Mouse (Mus musculus) gonadal fat pad, adult 2 months (tissue): Measurements from ENCODE around the gene Tmem217. TPM values are rescaled to one million over a fixed set of nuclear protein-coding genes. Genes with fewer than 3 reads are reported as not detected.

Experiments used
- DNase-seq: peaks from one replicate; pipeline ENCODE4 v3.0.0-alpha.2; 2012; ENCODE audit warnings: low read depth
- polyA plus RNA-seq: library from polyadenylated mRNA; depleted of rRNA; stranded (reverse); fragments of >200 nt; gene quantifications from 2 replicates; pipeline ENCODE4 v1.2.3, GENCODE M21; 2012; rRNA removed

The Tmem217 gene
- 0.81 and 1.6 TPM in 2 replicates for polyA plus RNA-seq

DNA sequence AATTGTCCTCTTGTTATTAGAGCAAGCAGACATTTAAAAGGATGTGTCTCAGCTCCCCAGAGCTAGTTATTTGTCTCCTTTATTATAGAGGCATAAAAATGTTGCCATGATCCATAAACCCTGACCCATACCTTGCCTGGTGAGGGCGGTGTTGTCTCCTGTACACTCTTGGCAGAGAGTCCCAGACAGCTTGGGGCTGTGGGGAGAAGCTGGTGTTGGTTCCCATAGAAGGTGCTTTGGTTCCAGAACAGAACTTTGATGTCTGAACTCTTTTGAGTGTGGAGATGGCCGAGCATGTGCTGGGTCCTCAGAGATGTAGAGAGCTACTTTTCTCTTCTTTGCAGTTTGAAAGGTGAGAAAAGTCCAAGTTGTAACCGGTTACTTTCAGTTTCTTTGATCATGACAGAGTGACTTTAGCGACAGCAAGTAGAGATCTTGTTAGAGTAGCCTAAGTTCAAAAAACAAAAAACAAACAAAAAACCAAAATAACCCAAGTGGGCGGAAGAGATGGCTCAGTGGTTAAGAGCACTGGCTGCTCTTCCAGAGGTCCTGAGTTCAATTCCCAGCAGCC, at the start of gene Tmem217:
Gene Tmem217 (minus strand): TSS at position 224 of the 571 bp plus-strand sequence.
- no peak for DNase-seq

DNA sequence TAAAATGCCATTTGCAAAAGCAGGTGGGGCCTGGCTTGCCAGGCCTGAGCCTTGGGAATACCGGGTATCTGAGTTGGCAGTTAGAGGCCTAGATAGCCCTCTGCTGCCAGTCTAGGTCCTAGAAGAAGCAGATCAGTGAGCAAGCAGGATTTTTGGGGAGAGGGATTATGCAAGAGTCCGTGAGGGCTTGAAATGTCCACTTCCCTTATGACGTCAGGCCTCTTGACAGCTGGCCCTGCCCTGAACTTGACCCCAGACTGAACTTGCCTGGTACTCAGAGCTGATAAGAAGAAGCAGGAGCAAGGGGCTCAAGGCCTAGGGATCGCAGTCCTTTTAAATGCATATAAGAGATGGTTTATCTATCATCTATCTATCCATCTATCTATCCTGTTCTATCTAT, 49.2 kb upstream of the Tmem217 start:
- DNase-seq = no peak

DNA sequence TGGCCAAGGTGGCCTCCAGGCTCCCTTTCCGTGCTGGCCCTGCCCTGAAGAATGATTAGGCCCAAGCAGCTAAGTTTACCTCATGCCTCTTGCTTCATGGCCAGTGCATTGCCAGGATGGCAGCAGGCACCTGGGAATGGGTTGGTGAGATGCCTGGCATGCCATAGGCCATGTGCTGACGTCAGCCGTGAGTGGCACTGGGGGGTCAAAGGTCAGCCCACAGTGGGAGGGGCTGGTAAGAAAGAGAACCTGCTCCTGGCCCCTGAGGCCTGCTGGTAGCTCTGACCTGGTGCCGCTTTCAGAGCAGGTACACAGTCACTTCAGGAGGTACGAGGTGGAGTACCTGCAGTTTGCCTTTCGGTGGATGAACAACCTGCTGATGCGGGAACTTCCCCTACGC, 47.4 kb upstream of the Tmem217 start:
- no peak for DNase-seq

DNA sequence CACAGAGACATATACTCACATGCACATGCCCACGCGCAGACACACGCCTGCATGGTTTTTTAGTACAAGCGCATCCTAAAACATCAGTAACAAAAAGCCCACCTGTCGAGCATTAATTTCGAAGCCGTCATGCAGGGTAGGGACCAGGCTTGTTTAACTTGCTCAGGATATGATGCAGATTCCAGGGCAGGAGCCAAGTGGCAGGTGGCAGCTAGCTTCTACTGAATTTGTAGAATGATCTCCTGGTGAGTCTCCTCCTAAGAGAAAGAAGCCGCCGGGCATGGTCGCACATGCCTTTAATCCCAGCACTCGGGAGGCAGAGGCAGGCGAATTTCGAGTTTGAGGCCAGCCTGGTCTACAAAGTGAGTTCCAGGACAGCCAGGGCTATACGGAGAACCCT, 46.9 kb upstream of the Tmem217 start:
- no peak for DNase-seq

DNA sequence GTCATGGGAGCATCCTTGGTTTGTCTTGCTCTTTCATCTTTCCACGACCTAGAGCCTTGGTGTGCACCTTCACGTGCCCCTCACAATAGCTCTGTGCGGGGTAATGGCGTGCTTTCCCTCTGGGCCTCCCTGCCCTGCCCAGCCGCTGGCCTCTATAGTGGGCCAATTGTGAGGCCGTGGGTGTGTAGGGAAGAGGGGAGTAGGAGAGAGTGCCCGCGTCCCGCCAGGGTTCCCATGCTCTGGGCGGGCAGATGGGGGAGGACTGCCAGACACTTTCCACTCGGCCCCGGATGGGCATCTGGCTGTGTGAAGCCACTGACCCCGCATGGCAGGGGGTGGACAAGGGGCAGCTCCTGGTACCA, 44.6 kb upstream of the Tmem217 start:
- DNase-seq = no peak

DNA sequence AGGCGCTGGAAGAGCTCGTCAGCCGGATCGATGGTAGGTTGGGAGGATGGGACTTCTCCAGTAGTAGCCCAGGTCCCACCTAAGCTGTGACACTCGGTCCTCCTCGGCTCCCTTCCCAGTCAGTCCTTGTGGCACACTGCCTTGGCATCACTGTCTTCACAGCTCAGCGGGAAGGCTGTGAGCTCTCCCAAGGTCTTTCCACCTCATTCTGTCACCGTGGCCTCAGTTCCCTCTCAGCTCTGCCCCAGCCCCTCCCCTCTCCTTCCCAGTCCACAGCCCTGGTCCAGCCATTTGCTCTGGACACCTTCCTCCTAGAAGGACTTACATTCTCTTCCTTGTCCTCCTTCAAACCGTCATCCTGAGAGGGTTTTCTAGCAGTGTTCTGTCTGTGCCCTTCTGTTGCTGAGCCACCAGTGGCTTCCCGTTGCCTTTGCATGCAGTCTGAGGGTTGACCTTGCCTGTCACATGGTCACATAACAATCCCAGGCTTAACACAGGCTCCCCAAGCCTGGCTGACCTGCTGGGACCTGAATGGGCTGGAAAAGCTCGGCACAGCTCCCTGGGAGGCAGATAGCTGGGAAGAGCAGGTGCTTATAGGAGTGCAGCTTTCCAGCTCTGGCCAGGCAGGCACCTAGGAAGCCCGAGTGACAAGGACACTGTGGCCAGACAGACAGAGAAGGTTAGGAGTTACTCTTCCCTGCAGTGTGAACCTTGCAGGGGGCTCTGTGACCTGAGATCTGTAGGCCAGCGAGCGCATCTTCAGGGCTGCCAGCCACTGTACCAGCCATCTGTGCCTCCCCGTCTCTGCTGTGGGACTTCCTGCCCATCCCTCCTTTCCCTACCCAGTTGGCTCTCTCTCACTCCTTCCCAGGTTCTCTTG, 43.9 kb upstream of the Tmem217 start:
- DNase-seq = no peak

DNA sequence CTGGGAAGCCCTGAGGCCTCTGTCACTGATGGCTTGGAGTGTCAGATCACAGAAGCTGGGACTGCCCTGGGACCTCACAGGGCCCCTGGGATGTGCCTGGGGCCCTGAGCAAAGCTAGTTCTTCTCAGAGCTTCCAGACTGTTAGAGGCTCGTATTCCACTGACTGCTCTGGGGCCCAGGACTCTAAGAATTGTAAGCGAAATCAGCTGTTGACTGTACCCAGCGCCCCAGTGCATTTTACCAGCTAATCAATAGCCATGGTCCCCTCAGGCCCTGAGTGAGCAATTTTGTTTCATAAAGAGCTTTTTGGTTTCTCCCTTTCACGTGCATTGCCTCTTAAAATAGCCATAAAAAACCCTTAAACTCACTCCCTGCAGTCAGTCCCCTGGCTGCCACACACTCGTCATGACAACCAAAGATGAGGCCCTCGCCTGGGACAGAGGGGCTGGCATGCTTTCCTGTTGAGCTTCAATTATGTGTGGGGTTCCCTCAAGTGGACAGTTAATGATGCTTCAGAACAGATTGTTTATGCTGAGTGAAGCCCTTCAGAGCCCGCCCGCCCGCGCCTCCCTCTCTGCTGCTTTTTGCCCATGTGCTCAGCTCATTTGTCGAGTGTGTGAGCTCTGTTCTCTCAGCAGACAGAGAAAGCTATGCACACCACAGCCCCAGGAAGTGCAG, 37.2 kb upstream of the Tmem217 start:
- DNase-seq = no peak

DNA sequence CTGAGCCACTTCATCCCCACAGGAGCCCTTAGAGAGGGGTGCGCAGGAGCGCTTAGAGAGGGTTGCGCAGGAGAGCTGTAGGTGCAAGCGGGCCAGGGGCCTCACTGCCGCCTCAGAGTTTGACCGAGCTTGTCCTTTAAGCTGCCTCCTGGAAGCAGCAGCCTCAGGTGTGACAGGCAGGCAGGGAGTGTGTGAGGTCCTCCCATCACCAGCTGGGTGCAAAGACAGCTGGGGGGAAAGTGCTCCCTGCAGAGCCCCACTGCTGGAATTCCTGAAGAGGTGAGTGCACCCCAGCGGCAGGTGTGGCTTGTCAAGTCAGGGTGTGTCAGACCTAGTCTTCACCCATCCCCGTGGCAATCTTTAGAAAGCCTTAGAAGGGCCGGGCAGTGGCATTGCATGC, 34.7 kb upstream of the Tmem217 start:
- DNase-seq = no peak

DNA sequence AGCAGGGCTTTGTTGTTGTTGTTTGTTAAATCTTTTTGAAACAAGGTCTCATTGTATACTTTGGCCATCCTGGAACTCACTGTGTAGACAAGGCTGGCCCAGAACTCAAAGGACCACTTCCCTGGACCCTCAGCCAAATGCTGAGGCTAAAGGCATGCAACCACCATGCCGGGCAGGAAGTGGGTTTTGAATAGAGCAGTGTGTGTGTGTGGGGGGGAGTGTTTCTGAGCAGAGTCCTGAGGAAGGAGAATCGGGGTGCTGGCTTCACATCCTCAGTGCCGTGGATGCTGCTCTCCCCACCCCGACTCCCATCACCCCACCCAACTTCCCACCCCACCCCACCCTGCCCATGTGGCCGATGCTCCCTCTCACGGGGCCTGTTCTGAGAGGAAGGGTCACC, 33.3 kb upstream of the Tmem217 start:
- DNase-seq = no peak

DNA sequence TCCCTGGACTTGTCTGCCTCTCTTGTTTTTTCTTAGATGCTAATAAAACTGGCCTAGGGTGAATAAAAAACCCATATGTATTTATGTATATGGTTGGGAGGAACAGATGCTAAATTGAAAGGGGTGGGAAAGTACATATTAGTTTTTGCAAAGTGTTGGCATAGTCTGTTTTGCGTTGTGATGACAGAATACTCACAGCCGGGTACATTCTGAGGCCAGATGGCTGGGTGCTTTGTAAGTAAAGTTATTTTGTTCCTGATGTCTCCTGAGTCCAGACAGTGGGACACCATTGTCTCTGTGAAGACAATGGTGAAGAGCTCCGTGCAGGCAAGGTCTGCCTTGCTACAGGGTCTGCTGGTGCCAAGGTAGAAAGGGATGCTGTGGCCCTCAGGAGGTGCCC, 32.6 kb upstream of the Tmem217 start:
- no peak for DNase-seq

DNA sequence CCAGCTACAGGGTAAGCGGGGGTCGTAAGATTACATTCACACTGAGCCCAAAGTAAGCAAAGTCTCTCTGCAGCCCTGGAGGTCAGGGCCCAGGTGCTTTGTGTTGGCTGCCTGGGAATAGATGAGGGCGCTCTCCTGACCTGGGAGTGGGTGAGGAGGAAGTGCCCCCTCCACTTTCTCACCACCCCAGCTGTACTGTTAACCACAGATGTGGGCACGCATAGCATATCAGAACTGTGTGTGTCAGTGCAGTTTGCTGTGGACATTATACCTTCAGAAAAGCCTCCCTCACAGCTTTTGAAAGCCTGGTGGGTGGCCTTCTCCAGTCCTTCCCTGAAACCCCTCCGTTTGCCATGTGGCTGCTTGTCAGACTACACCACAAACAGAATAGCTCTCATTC, 32.1 kb upstream of the Tmem217 start:
- DNase-seq = no peak

DNA sequence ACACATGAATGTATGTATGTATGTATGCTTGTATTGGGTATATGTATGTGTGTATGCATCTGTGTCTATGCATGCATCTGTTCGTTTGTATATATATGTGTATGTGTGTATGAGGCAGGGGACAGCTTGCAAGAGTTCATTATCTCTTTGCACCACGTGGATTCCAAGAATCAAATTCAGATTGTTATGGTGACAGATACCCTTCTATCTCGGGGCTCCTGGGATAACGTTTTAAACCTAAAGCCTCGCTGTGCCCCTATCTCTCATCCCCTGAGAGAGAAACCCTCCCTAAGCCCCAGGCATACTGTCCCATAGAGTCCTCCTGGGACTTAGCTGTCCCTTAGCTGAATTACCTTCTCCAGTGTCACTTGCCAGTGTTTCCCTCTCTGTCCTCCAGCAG, 31.4 kb upstream of the Tmem217 start:
- DNase-seq = no peak

DNA sequence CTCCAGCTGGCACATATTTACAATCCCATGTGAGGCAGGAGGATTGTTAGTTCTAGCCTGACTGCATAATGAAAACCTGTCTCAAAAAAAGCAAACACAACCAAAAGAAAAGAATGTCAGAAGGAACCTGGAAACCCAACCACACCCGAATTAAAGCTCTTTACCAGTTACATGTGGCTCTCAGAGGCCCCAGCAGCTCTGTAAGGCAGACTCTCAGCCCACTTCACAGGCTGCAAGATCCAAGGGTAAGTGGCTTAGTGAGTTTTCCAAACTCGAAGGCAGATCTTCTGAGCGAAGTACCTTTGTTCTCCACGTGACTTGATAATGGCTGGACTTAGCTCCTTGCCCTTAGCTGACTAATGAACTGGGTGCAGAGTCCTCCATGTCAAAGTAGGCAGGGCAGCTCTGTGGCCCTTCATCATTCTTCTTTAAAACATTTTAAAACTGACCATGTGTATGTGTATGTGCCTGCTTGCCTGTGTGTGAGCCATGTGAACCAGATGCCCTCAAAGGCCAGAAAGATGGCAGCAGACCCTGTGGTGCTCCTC, 27.5 kb upstream of the Tmem217 start:
- no peak for DNase-seq

DNA sequence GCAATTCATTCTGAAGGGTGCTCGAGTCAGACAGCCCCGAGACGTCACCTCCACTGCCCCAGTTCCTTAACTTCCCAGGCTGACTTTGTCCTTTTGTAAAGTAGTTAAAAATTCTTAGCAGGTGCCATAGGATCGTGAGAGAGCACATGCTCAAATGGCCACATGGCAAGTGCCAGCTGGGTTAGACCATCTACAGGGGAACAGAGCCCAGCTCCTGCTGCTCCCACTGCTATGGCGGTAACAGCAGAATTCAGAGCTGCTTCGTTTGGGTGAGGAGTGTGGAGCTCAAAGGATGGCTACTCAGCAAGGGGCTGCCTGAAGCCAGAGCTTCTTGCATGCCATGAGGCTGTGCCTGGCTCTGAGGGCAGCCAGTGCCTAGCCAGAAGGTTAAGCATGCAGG, 17.6 kb upstream of the Tmem217 start:
- DNase-seq = no peak

DNA sequence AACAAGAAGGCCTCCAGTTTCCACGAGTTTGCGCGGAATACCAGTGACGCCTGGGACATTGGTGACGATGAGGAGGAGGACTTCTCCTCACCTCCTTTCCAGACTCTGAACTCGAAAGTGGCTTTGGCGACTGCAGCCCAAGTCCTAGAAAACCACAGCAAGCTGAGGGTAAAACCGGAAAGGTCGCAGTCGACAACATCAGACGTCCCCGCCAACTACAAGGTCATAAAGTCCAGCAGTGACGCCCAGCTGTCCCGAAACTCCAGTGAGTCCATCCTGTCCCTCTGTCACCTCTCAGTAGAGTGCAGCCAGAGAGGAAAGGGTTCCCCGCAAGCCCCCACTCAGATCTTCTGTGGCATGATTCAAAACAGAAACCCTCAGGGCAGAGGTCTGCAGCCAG, 16.2 kb upstream of the Tmem217 start:
- DNase-seq = no peak

DNA sequence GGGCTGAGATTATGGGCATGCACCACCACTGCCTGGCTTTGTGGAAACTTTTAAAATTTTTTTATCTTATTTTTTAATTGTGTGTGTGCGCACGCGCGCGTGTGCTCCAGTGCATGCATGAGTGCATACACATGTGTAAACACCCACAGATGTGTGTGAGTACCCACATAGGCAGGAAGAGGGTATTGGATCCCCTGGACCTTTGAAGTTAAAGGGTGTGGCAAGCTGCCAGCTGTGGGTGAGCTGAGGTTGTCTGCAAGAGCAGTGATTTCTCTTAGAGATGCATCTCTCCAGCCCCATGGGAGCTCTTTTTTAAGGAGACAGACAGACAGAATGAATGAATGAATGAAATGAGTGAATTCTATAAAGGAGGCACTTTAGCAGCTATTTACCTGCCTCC, 13.3 kb upstream of the Tmem217 start:
- DNase-seq = no peak

DNA sequence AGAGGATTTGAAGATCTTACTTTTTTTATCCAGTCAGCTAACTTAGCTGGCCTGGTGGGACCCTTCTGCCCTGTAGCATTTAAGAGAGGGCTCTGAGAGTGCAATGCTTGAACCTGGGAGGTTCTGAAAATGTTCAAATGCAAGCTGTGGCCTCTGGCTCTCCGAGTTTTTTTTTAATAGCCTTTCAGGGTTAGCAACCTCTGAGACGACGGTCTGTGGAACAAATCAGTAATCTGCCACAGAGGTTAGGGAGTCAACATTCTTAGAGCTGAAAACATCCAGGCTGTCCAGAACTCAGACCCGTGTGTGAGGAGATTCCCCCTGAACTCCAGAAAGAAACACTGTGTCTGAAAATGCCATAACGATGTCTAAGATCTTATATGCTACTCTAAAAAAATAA, 6.3 kb upstream of the Tmem217 start:
- no peak for DNase-seq

DNA sequence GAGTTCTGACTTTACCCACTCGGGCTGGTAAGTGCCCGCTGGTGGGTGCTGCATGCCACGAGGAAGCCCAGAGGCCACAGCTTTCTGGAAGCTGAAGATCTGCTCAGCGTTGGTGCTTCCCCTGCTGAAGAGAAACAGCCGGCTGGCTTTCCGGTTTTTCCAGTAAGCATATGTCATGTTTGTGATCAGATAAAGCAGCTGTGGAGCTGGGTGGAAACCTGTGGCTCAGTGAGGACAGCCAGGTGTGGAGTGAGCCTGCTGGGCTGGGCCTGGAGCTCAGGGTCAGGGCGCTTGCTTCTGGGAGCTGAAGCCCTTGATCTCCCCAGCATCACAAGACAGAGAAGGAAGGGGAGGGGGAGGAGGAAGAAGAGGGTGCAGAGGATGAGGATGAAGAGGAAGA, 4.7 kb upstream of the Tmem217 start:
- DNase-seq = peak; percentile 65

DNA sequence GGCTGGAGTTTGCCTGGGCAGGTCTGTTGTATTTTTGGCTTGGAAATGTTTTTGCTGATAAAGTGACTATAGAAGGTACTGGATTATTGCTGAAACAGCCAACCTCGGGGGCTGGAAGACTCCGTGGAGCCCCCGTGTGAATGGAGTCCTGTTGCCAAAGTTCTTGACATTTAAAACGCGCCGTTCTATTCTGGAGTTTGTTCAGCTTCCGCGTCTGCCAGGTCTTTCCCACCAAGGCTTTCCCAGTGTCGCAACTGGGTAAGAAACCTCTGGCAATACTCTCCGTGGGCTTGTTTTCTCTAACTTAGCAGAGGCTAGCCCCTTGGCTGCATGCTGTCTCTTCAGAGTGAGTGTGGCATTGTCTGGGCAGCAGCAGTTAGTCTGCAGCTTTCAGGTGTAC, 4.3 kb upstream of the Tmem217 start:
- no peak for DNase-seq

DNA sequence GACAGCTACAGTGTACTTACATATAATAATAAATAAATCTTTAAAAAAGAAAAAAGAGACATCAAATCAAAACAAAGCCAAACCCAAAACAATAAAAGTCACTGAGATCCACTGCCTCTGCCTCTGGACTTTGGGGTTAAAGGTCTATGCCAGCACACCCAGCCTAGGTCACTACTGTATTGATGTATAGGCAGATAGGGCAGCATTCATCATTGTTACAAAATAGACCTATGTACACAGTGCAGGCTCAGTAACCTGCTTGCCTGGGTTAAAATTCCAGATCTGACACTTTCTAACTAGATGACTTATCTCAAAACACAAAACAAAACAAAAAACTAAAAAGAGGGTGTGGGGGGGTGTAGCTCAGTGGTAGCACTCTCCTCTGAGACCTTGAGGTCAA, 2.0 kb upstream of the Tmem217 start:
- no peak for DNase-seq

DNA sequence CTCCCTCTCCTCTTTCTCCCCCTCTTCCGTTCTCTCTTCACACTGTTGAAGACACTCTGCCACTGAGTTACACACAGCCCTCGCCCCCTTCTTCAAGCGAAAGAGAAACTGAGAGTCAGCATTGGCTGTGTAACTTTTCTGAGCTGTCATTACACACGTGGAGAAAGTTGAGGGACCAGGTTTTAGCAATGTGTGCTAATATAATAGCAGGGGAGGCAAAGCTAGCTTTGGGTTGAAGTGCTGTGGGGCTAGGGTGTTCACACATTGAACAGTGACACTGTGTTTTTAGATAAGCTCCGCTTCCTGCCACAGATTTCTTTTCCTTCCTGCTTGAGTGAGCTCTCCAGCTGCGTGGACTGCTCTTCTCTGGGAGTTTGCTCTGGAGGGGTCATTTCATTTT, 1.2 kb downstream of the Tmem217 start:
- DNase-seq = no peak

DNA sequence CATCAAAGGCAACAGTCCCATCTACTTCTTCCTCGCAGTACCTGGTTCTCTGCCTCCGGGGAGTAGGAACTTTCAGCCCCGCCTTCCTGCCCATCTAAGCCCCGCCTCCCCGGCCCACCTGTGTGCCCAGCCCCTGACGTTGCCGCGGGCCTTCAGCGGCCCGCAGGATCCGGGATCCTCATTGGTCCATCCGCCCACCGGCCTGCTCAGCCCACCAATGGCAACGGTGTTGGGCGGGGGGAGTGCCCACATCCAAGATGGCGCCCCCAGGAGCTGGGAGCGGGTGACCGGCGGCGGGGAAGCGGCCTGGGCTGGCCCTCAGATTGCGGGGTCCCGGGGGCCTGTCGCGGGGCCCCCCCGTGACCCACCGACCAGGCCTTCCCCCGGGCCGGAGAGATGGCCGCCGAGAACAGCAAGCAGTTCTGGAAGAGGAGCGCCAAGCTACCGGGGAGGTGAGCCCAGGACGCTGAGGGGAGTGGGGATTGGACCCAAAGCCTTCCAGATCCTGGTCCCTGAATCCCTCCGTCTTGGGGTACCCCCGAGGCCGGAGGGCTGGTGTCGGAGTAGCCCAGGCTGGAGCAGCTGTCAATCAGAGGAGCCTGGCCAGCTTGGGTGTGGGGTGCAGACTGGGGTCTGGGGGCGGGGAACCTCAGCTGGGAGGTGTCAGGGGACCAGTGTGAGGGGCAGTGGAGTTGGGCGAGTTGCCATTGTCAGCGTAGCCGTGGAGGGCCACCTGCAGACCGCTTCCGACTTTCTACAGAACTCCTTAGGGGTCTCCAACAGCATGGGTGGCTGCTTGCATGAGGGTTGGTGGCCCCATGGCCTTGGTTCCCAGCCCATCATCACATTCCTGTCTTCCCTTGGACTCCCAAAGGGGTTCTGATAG, 2.4 kb downstream of the Tmem217 start, which contains the start of the genes Gm17657 and Tbc1d22b:
Gene Gm17657 (minus strand): TSS at position 96 of the 886 bp plus-strand sequence.
Gene Tbc1d22b (plus strand): TSS at position 243 of the 886 bp plus-strand sequence.
- DNase-seq = no peak
